Mouse (Mus musculus): Measurements from ENCODE around the gene Cnfn.
A peak's percentile ranks its signal among the peaks of the same experiment; 100 is the strongest.
"Not testable (repeated sequence)": the region's sequence is repeated elsewhere in the genome, so short reads cannot be mapped to it uniquely, and the experiment has no call there.

Cnfn gene

DNA sequence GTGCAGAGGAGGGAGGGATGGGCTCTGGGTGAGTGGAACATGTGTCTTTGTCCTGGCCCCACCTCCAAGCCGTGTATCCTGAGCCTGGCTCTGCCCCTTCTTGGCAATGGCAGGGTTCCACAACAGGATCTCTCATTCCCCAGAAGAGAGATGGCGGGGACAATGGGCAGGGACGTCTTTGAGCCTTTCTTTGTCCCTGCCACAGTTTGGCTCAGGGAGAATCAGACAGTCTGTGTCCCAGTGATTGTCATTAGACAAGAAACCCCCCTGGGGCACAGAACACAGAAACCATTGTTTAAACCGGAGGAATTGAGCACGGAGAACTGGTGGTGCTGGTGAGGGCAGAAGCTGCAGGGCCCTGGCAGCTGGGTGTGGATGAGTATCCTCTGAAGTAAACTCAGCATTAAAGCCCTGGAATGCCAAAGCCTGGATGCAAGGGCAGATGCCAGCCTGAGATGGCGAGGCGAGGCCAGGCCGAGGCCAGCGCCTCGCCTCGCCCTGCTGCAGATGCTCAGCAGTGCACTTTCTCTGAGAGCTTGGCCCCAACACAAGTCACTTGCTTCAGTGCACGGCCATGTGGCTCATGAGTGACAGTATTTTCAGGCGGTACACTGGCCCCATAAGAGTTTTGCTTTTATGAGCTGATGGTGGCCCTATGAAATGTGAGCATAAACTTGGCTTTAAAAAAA is 3.4 kb downstream of the Cnfn start:
- DNase-seq (ENCODE audit: low read depth, low spot score) = no peak

DNA sequence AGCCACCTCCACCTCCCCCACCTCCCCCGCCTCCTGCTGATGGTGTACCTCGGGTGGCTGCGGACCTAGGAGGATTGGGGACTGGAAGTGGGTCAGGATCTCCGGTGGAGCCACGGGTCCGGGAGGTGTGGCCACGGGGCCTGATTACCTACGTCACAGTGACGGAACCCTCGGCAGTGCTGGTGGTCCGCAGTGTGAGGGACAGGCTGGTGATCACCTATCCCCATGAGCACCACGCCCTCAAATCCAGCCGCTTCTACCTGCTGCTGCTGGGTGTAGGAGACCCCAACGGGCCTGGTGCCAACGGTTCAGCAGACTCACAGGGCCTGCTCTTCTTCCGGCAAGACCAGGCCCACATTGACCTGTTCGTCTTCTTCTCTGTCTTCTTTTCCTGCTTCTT is 5.9 kb downstream of the Cnfn start:
- DNase-seq (ENCODE audit: low read depth, low spot score) = no peak

DNA sequence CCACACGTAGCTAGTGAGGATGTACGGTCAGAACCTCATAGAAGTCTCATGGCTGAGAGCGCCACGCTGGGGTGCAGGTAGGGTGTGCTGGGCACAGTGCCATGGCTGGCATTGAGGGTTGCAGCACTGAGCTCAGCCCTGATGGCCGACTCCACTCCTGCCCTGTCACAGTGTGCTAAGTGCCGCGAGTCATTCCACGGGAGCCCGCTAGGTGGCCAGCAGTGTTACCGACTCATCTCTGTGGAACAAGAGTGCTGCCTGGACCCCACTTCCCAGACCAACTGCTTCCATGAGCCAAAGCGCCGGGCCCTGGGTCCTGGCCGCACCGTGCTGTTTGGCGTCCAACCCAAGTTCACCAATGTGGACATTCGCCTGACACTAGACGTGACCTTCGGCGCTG is 6.4 kb downstream of the Cnfn start:
- no peak for DNase-seq (ENCODE audit: low read depth, low spot score)

DNA sequence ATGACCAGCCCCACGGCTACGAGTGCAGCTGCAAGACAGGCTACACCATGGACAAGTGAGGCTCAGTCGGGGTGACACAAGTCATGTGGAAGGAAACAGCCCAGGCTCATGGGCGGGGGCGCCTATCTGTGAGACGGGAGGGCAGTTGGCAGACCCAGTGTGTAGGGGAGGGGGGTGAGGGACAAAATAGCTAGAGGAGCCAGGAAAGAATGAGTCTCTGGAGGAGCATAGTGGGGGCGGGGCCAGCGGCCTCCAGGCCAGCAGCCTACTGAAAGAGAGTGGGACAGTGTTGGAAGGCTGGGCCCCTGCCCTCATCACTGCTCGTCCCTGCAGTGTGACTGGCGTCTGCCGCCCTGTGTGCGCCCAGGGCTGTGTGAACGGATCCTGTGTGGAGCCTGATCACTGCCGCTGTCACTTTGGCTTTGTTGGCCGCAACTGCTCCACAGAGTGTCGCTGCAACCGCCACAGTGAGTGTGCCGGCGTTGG is 10.8 kb downstream of the Cnfn start:
- no peak for DNase-seq (ENCODE audit: low read depth, low spot score)

DNA sequence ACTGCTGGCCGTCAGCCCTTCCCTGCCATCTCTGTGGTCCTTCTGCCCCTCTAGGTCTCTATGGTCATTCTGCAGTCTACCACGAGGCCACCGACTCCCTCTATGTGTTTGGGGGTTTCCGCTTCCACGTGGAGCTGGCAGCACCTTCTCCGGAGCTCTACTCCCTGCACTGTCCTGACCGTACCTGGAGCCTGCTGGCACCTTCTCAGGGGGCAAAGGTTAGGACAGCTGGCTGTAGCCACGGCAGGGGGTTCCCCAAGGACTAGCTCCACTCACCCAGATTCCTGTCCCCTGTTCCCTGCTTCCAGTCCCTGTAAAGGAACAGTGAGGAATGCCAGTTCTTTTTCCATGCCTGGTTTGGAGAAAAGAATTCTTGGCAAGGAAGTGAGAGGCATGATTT is 20.7 kb downstream of the Cnfn start:
- no peak for DNase-seq (ENCODE audit: low read depth, low spot score)

DNA sequence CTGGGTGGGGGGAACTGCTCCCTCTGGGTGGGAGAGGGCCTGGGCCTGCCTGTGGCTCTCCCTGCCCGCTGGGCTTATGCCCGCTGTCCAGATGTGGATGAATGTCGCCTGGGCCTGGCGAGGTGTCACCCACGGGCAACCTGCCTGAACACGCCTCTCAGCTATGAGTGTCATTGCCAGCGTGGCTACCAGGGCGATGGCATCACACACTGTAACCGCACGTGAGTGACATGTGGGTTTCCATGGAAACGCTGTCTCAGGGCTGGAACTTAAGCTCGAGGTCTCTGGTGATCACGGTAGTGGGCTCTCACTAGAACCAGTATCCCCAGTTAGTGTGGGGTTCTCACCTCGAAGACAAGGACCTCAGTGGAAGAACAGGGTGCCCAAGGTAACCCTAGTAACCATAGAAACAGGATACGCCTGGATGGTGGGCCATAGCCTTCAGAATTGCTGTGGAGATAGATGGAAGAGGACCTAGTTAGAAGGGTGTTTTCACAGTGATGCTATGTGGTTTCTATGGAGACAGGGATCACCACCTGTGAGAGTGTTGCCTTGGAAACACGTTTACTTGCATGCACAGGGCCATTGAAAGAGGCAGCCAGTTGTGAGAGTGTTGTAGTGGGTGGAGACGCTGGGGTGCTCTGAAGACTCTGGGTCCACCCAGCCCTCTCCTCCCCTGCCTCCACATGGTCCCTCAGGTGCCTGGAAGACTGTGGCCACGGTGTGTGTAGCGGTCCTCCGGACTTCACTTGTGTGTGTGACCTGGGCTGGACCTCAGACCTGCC is 28.3 kb downstream of the Cnfn start:
- DNase-seq (ENCODE audit: low read depth, low spot score) = peak; percentile 47

DNA sequence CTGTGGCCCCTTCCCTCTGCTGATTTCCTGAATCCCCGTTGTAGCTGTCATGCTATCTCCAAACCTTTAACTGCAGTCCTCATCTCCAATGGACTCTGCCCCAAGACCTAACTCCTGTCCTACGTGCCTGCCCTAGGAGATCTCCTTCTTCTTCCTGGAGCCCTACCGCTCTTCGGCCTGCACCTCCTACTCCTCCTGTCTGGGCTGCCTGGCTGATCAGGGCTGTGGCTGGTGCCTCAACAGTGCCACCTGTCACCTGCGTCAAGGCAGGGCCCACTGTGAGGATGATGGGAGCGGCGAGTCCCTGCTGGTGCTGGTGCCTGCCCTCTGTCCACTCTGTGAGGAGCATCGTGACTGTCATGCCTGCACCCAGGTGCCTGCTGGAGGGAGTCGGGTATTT is 30.2 kb downstream of the Cnfn start:
- DNase-seq (ENCODE audit: low read depth, low spot score) = no peak

DNA sequence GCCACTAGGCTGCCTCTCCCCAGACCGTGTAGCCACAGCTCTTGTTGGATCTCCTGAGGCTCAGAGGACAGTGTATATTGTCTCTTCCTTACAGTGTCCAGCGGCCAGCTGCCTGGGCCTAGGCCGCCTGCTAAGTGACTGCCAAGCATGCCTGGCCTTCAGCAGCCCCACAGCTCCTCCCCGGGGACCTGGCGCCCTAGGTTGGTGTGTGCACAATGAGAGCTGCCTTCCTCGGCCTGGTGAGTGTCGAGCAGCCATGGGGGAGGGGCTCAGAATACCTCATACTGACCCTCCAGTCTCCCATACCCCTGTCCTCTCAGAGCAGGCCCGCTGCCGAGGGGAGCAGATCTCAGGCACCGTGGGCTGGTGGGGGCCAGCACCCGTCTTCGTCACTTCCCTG is 35.1 kb downstream of the Cnfn start:
- DNase-seq (ENCODE audit: low read depth, low spot score) = no peak

DNA sequence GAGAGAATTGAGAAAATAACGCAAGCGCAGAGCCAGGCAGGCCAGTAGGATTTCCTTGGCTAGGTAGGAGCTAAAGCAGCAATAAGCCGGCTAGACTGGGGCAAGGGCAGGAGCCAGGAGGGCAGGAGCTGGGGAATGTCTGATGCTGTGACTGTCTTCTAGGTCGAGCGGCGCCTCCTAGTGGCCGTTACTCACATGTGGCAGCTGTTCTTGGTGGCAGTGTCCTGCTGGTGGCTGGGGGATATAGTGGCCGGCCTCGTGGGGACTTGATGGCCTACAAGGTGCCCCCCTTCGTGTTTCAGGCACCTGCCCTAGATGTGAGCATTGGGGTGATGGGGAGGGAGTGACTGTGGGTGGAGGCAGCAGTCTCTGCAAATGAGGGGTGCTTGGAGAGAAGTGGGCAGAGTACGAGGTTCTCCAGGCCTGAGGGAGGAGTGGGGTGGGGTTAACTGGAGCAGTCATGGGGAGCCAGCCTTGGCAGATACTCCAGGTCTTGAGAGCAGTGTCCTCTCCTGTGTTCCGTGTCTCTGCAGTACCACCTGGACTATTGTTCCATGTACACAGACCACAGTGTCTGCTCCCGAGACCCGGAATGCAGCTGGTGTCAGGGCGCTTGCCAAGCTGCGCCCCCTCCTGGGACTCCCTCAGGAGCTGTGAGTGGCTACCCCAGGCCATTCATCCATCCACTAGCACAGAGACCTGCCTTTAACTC is 35.8 kb downstream of the Cnfn start:
- peak; percentile 29 for DNase-seq (ENCODE audit: low read depth, low spot score)

DNA sequence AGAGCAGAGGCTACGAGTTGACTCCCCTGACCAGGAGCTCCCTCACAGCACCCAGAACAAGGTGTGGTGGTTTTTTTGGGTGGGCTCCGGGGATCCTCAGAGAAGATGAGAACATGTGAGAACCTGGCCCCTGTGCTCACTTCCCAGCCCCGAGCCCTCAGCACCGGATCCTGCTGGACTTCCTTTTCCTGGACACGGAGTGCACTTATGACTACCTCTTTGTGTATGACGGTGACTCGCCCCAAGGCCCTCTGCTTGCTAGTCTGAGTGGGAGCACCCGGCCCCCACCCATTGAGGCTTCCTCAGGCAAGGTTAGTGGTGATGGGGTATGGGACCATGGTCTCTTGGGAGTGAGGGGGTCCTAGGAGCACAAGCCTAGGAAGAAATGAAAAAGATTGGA is 43.3 kb downstream of the Cnfn start:
- no peak for DNase-seq (ENCODE audit: low read depth, low spot score)

DNA sequence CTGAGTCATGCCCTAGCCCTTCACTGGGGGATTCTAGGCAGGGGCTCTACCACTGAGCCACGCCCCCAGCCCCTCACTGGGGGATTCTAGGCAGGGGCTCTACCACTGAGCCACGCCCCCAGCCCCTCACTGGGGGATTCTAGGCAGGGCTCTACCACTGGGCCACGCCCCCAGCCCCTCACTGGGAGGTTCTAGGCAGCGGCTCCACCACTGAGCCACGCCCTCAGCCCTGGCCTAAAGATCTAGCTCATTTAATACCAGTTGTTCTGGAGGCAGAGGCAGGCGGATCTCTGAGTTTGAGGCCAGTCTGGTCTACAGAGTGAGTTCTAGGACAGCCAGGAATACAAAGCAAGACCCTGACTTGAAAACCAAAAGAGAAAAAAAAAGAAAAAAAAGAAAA is 44.1 kb downstream of the Cnfn start:
- DNase-seq (ENCODE audit: low read depth, low spot score) = not testable (repeated sequence)

DNA sequence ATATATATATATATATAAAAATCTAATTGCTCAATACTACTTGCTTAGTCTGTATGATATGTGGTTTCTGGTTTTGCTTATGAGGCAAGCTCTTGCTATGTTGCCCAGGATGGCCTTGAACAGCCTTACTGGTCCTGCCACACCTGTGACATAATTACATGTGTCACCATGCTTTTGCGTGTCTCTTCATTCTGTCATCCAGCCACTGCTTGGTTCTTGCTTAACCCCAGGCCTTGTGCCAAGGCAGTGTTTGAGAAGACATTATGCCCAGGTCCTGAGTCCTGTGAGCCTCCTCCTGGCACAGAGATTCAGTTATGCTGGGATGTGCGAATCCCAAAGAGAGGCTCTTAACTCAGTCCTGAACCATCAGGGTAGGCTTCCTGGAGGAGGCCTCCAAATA is 46.3 kb downstream of the Cnfn start:
- DNase-seq (ENCODE audit: low read depth, low spot score) = no peak

DNA sequence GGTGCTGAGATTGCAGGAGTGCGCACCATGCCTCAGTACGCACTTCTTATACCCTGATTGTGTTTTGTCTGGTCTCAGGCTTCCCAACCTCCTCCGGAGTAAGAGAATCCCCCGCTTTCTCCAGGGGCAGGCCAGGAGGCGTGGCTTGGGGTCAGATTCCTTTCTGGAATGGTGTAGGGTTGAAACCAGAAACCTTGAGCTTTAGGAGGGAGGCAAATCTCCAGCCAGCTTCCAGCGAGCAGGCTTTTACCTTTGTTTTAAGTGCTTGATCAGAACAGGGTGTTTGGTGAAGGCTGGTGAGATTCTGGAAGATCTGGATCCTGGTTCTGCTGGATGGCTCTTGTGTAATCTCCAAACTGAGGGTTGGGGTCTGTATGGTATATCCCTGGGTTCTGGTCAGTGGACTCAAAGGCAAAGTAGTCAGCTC is 47.5 kb downstream of the Cnfn start:
- no peak for DNase-seq (ENCODE audit: low read depth, low spot score)

Data from telencephalon, adult 2 months (tissue).